Mouse (Mus musculus) liver, adult 2 months (tissue): Measurements from ENCODE around the gene Mast3. TPM values are rescaled to one million over a fixed set of nuclear protein-coding genes. Genes with fewer than 3 reads are reported as not detected.

Experiments
- DNase-seq: peaks from one replicate; pipeline ENCODE4 v3.0.0-alpha.2; 2011; ENCODE audit warnings: low read depth, low spot score; ENCODE audit errors: extremely low read depth
- H3K27ac ChIP-seq: fragments of 200-500 bp; replicated peaks from 2 replicates; pipeline ENCODE4 v1.5.1; 2012; ENCODE audit warnings: low read depth, mild to moderate bottlenecking, control low read depth, inconsistent platforms, low read length; ENCODE audit not compliant: insufficient read depth
- H3K27me3 ChIP-seq: fragments of 200-500 bp; 2 replicates; pipeline ENCODE4 v1.6.1; 2012; ENCODE audit warnings: mild to moderate bottlenecking, moderate library complexity, low read length, inconsistent platforms; ENCODE audit not compliant: control insufficient read depth, insufficient read depth
- H3K36me3 ChIP-seq: fragments of 200-500 bp; 2 replicates; pipeline ENCODE4 v1.6.1; 2012; ENCODE audit warnings: low read length, inconsistent platforms; ENCODE audit not compliant: control insufficient read depth, insufficient read depth
- H3K4me1 ChIP-seq: fragments of 200-500 bp; 2 replicates; pipeline ENCODE4 v1.6.1; 2011; ENCODE audit warnings: low read length; ENCODE audit not compliant: control insufficient read depth, insufficient read depth
- H3K4me3 ChIP-seq: fragments of 200-500 bp; 2 replicates; pipeline ENCODE4 v1.5.1; 2011; ENCODE audit warnings: low read depth, mild to moderate bottlenecking, control low read depth, low read length, moderate library complexity; ENCODE audit not compliant: insufficient read depth
- H3K79me2 ChIP-seq: fragments of 200-500 bp; 2 replicates; pipeline ENCODE4 v1.6.1; 2012; ENCODE audit warnings: inconsistent platforms, mild to moderate bottlenecking, low read length, moderate library complexity; ENCODE audit not compliant: control insufficient read depth, insufficient read depth
- H3K9ac ChIP-seq: fragments of 200-500 bp; 2 replicates; pipeline ENCODE4 v1.6.1; 2012; ENCODE audit warnings: low read depth, mild to moderate bottlenecking, control low read depth, inconsistent platforms, low read length
- CTCF ChIP-seq: fragments of 200-500 bp; IDR thresholded peaks from 2 replicates; pipeline ENCODE4 v1.5.1; 2011; ENCODE audit warnings: low read depth, low read length, control low read depth
- POLR2A ChIP-seq: fragments of 200-500 bp; IDR thresholded peaks from 2 replicates; pipeline ENCODE4 v1.6.1; 2011; ENCODE audit warnings: low read length, control low read depth; ENCODE audit not compliant: insufficient read depth; ENCODE audit errors: extremely low read depth
- WGBS: fragments of 180-500 bp; shearing (Covaris S2); methylation state at CpG from one replicate; pipeline ENCODE4 v1.1.7; 2018; 5-methylcytosine and 5-hydroxymethylcytosine counted together
- polyA plus RNA-seq: library from polyadenylated mRNA; depleted of rRNA; stranded (reverse); fragments of >200 nt; gene quantifications from 2 replicates; pipeline ENCODE4 v1.2.3, GENCODE M21; 2012; rRNA removed
- total RNA-seq: library from RNA; depleted of rRNA; stranded (reverse); fragments of >200 nt; gene quantifications from 2 replicates; pipeline ENCODE4 v1.2.3, GENCODE M21; 2014; rRNA removed

The Mast3 gene
- 14.8 and 16.7 TPM in 2 replicates for total RNA-seq
- 21.2 and 29.0 TPM in 2 replicates for polyA plus RNA-seq

DNA sequence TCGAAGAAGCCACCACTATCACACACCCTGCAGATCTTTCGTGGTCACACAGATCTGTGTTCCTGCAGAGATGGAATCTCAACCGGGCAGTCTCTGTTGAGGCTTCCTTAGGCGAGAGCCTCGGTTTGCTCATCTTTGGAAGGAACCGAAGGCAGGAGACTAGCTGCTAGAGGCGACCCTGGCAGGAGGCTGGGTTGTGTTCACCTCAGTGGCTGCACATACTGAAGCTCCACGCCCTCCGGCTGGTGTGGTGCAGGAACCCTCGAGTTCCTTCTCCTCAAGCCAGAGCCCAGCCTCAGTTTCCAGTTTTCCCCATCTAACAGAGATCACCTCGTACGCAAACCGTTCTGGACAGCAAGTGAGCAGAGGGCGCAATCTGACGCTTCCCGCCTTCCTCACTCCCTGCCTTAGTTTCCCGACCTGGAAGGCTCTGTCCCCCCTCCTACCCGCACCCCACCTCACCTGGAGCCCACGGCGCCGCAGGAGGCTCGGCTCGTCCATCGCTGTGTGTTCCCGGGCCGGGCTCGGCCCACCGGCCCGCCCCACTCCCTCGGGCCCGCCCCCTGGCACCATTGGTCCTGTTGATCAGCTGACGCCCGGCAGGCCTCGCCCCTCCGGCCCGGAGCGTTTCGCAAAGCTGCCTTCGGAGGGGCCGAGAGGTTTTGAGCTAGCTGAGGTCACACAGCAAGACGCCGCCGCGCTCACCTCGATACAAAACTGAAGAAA lies at the start of gene Mast3:
TSS of gene Mast3 (minus strand) at position 574 of the 726 bp plus-strand sequence.
- under 1% methylated on average over 45 of the region's 45 CpGs for WGBS
- Histone ChIP-seq H3K27me3 (no peaks in the 10 kb centered on the region), H3K4me3 (peak within 1 kb of the TSS; percentile 71), H3K9ac (peak within 1 kb of the TSS; percentile 79), H3K36me3 (no peaks in the 10 kb centered on the region), H3K4me1 (peaks cover 12% of the 10 kb centered on the region), H3K79me2 (peaks cover 3% of the 10 kb centered on the region; the same call in 1 of the 2 replicates), H3K27ac (peak within 1 kb of the TSS; percentile 35)
- peak; percentile 72 for DNase-seq
- TF ChIP-seq POLR2A (peak; percentile 90), CTCF (no peak)

DNA sequence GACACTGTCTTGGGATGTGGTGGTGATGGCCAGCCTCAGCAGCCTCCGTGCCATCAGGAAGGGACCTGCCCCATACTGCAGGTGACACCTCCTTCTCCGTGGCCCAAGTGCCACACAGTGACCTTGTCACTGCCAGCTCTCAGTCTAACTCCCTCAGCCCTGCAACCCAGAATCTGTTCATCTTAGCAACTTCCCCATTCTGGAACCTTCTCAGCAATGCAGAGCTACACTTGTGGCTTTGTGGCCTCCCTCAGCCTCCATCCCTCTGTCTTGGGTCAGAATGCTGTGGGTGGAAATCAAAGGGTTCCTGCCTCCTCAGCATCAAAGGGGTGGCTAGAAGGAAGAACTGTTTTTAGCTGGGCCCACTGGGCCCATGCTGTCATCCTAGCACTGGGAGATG lies 49.0 kb upstream of the Mast3 start:
- no peak for DNase-seq
- WGBS, result 79% methylated on average over 2 of the region's 2 CpGs
- TF ChIP-seq CTCF (no peak), POLR2A (no peak)
- H3K4me3 ChIP-seq, result no peak overlapping the region
- H3K9ac ChIP-seq, result no peak overlapping the region
- no peaks in the 10 kb centered on the region for H3K27me3 ChIP-seq
- no peaks in the 10 kb centered on the region for H3K79me2 ChIP-seq
- no peaks in the 10 kb centered on the region; the same call in 1 of the 2 replicates for H3K4me1 ChIP-seq
- no peaks in the 10 kb centered on the region for H3K36me3 ChIP-seq
- H3K27ac ChIP-seq, result no peak overlapping the region

DNA sequence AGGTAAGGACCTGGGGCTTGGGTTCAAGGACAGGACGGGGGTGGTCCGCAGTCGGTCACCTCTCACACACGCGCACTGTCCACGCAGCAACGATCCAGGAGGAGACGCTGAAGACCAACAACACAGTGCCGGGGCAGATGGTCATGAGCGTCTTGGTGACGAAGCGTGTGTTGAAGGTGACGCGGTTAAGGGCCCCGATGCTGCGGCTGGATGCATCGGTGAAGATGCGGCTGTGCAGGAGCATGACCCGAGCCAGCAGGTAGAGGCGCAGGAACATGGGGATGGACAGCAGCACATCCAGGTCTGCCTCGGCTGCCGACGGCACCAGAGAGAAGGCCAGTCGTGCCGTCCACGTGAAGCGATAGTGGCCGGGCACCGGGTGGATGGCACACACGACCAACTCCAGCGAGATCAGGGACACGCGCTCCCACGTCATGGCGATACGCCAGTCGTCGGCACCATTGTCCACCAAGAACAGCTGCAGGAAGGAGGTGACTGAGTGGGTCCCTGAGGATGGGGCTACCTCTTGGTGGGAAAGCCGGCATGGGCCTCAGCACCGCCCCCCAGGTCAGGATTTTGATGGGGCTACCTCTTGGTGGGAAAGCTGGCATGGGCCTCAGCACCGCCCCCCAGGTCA lies 47.9 kb upstream of the Mast3 start:
- no peak for TF ChIP-seq CTCF
- no peak for TF ChIP-seq POLR2A
- no peaks in the 10 kb centered on the region for H3K36me3 ChIP-seq
- H3K27ac ChIP-seq, result no peak overlapping the region
- H3K27me3 ChIP-seq, result no peaks in the 10 kb centered on the region
- no peak for DNase-seq
- H3K4me1 ChIP-seq, result no peaks in the 10 kb centered on the region; the same call in 1 of the 2 replicates
- H3K9ac ChIP-seq, result no peak overlapping the region
- 92% methylated on average over 41 of the region's 41 CpGs for WGBS
- H3K4me3 ChIP-seq, result no peak overlapping the region
- no peaks in the 10 kb centered on the region for H3K79me2 ChIP-seq

DNA sequence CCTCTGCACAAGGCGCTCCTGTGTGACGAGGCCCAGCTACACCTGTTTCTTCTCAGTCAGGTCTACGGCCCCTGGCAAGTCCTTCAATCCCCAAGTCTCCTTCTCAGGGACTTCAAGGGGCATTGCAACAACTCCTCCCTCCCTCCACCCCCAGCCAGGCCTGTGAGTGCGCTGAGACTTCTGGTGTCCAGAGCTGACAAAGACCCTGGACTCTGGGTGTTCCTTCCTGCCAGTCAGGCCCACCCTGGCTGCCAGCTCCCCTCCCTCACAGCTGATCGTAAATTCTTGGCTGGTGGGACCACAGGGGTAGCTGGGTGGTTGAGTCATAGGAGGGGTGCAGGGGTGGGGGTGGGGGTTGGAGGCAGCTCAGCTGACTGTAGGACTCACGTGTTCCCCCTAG lies 47.0 kb upstream of the Mast3 start:
- no peaks in the 10 kb centered on the region; the same call in 1 of the 2 replicates for H3K4me1 ChIP-seq
- no peak overlapping the region for H3K27ac ChIP-seq
- H3K36me3 ChIP-seq, result no peaks in the 10 kb centered on the region
- TF ChIP-seq CTCF (no peak), POLR2A (no peak)
- DNase-seq, result no peak
- H3K4me3 ChIP-seq, result no peak overlapping the region
- no peaks in the 10 kb centered on the region for H3K79me2 ChIP-seq
- H3K9ac ChIP-seq, result no peak overlapping the region
- 90% methylated on average over 6 of the region's 6 CpGs for WGBS
- H3K27me3 ChIP-seq, result no peaks in the 10 kb centered on the region

- Histone ChIP-seq H3K4me1 (no peaks in the 10 kb centered on the region), H3K27me3 (no peaks in the 10 kb centered on the region), H3K27ac (no peak overlapping the region), H3K9ac (no peak overlapping the region), H3K79me2 (no peaks in the 10 kb centered on the region), H3K36me3 (no peaks in the 10 kb centered on the region), H3K4me3 (no peak overlapping the region)
- no peak for DNase-seq
- no peak for TF ChIP-seq CTCF
- TF ChIP-seq POLR2A, result no peak
- 87% methylated on average over 4 of the region's 4 CpGs for WGBS
These were observed 46.1 kb upstream of the Mast3 start for GRCm38 (mm10) chr8:70850947-70851346.
